In genomic region chr9:106230734-106231106, GRCm38 (mm10) we compare ENCODE assay signal across 10 mouse cellular contexts. TPM values are rescaled to one million over a fixed set of nuclear protein-coding genes. Genes with fewer than 3 reads are reported as not detected.
DNase-seq lines count a peak whose midpoint lies in the region; ATAC-seq and TF ChIP-seq lines count a peak whose summit lies in the region.
"Had no signal": no experiment of that assay in that cellular context is flagged by ENCODE, and none has a peak within 500 bp of the region (broad histone marks: within the 10 kb centered on the region; RNA-seq: fewer than 3 reads in every experiment).

No protein-coding gene starts in this region.

- intact Hi-C loops in left cerebral cortex, adult 2 months (cut with DNase I): no loop called here
- intact Hi-C loops in left cerebral cortex, postnatal 10 days (cut with DNase I): no loop called here

- H3K79me2 ChIP-seq in CH12.LX (replicated peaks; ENCODE audit: control insufficient read depth, extremely low read depth, insufficient read depth, poor library complexity, severe bottlenecking): no peaks in the 10 kb centered on the region

- H3K9me3 ChIP-seq in CH12.LX (replicated peaks; ENCODE audit: low read length): peaks cover 17% of the 10 kb centered on the region
- H3K9me3 ChIP-seq in E14TG2a.4 (ENCODE audit: low read length): no peaks in the 10 kb centered on the region
- H3K9me3 ChIP-seq in liver, embryonic 15.5 days (replicated peaks): no peaks in the 10 kb centered on the region
- H3K9me3 ChIP-seq: neural tube, embryonic 12.5 days had no signal

- DNase-seq in left cerebral cortex, adult 2 months (ENCODE audit: extremely low spot score in 1 of 2, low spot score in 2 of 2): no peak
- no peak for DNase-seq in left cerebral cortex, postnatal 10 days (ENCODE audit: extremely low spot score in 1 of 2, low spot score in 2 of 2)
- peak; percentile 74 for DNase-seq in CH12.LX (ENCODE audit: extremely low read depth)
- DNase-seq in layer of hippocampus, postnatal 10 days (ENCODE audit: low spot score in 2 of 2): no peak
- DNase-seq in ovary, postnatal 36 days (ENCODE audit: low spot score): no peak
- DNase-seq: cerebellum, postnatal 10 days; heart, postnatal 36 days had no signal

- TF ChIP-seq CTCF in left cerebral cortex, adult 2 months (IDR thresholded peaks at IDR 0.05): peak; percentile 55
- TF ChIP-seq CTCF in CH12.LX (conservative IDR thresholded peaks at IDR 0.05 in 1 of 2, IDR thresholded peaks at IDR 0.05 in 1 of 2; ENCODE audit: low read depth in 2 of 2, low read length in 2 of 2) (peak; percentile 46 to 84), E14TG2a.4 (conservative IDR thresholded peaks at IDR 0.05; ENCODE audit: low read length) (peak; percentile 37)

- H3K4me2 ChIP-seq in CH12.LX (ENCODE audit: insufficient read depth, low read depth, poor library complexity, severe bottlenecking): peak overlapping the region; percentile 78
- H3K4me2 ChIP-seq in liver, embryonic 15.5 days: no peak overlapping the region
- H3K4me2 ChIP-seq: neural tube, embryonic 12.5 days had no signal

- in situ Hi-C loops in CH12.LX (cut with MboI; ENCODE audit: low pct_ligation_motif_present, low pct_unique_long_range_greater_than_20kb, low sequenced_read_pairs): no loop called here

- dilution Hi-C loops in CH12.LX (cut with MboI; ENCODE audit: extremely low pct_ligation_motif_present, extremely low pct_unique_long_range_greater_than_20kb, low sequenced_read_pairs): no loop called here

- no peak overlapping the region for H3K4me3 ChIP-seq in left cerebral cortex, adult 2 months
- peak overlapping the region in 1 of 3 experiments; percentile 34 for H3K4me3 ChIP-seq in CH12.LX (replicated peaks in 1 of 3; ENCODE audit: low read depth in 2 of 3, low read length in 2 of 3, poor library complexity in 1 of 3)
- no peak overlapping the region for H3K4me3 ChIP-seq in E14TG2a.4 (replicated peaks; ENCODE audit: low read length)
- H3K4me3 ChIP-seq in liver, embryonic 15.5 days (replicated peaks): no peak overlapping the region
- H3K4me3 ChIP-seq: neural tube, embryonic 12.5 days had no signal

- no peak for TF ChIP-seq EP300 in CH12.LX (IDR thresholded peaks at IDR 0.05; ENCODE audit: low read length)

- no peaks in the 10 kb centered on the region for H3K27me3 ChIP-seq in CH12.LX (replicated peaks)
- peaks cover 10% of the 10 kb centered on the region for H3K27me3 ChIP-seq in E14TG2a.4 (ENCODE audit: insufficient read depth, low read length)
- peaks cover 17% of the 10 kb centered on the region for H3K27me3 ChIP-seq in liver, embryonic 15.5 days

- no peak overlapping the region for H3K27ac ChIP-seq in left cerebral cortex, adult 2 months
- peak overlapping the region; percentile 95 for H3K27ac ChIP-seq in CH12.LX (ENCODE audit: insufficient read depth, low read depth)
- H3K27ac ChIP-seq in liver, embryonic 15.5 days (replicated peaks): peak overlapping the region; percentile 33; the same call in 1 of the 2 replicates
- H3K27ac ChIP-seq: neural tube, embryonic 12.5 days had no signal

- H3K36me3 ChIP-seq in CH12.LX (replicated peaks in 1 of 2; ENCODE audit: control insufficient read depth in 1 of 2, insufficient read depth in 1 of 2, low read length in 1 of 2): peaks cover 24 to 62% of the 10 kb centered on the region in 2 experiments
- peaks cover 24% of the 10 kb centered on the region for H3K36me3 ChIP-seq in E14TG2a.4 (ENCODE audit: insufficient read depth, low read length)
- H3K36me3 ChIP-seq in liver, embryonic 15.5 days (replicated peaks): peaks cover 18% of the 10 kb centered on the region

- H3K4me1 ChIP-seq in CH12.LX (ENCODE audit: control insufficient read depth in 1 of 2, insufficient read depth in 2 of 2) (peaks cover 28 to 58% of the 10 kb centered on the region in 2 experiments), E14TG2a.4 (replicated peaks; ENCODE audit: low read depth, low read length) (peaks cover 54% of the 10 kb centered on the region)
- peaks cover 18% of the 10 kb centered on the region; the same call in 1 of the 2 replicates for H3K4me1 ChIP-seq in liver, embryonic 15.5 days (replicated peaks)

- no peak for ATAC-seq in liver, embryonic 15.5 days (ENCODE audit: insufficient read depth)

- 21% methylated on average over 3 of the region's 3 CpGs for WGBS in liver, embryonic 15.5 days (ENCODE audit: insufficient replicate concordance)

- TF ChIP-seq POLR2A in CH12.LX (IDR thresholded peaks at IDR 0.05; ENCODE audit: low read depth, low read length): no peak

- TF ChIP-seq RAD21 in CH12.LX (IDR thresholded peaks at IDR 0.05; ENCODE audit: low read depth, low read length): peak; percentile 77

- H3K9ac ChIP-seq in CH12.LX (ENCODE audit: insufficient read depth, low read depth): no peak overlapping the region; the same call in 1 of the 2 replicates
- no peak overlapping the region for H3K9ac ChIP-seq in liver, embryonic 15.5 days
- H3K9ac ChIP-seq: neural tube, embryonic 12.5 days had no signal

TF ChIP-seq in CH12.LX, 34 proteins besides CTCF, POLR2A, EP300 and RAD21 (continues in another document):
- TF ChIP-seq SMC3 (IDR thresholded peaks at IDR 0.05; ENCODE audit: low read depth, low read length): peak; percentile 79
- TF ChIP-seq UBTF (IDR thresholded peaks at IDR 0.05; ENCODE audit: low read depth, low read length): no peak
- no peak for TF ChIP-seq RCOR1 (conservative IDR thresholded peaks at IDR 0.05; ENCODE audit: low read depth, low read length)
- no peak for TF ChIP-seq CHD2 (IDR thresholded peaks at IDR 0.05; ENCODE audit: low read length)
- TF ChIP-seq NRF1 (IDR thresholded peaks at IDR 0.05; ENCODE audit: low read depth, low read length): no peak
- peak; percentile 7; the same call in 1 of the 2 replicates for TF ChIP-seq SIN3A (IDR thresholded peaks at IDR 0.05; ENCODE audit: low read length)
- TF ChIP-seq NELFE (IDR thresholded peaks at IDR 0.05; ENCODE audit: low read depth, low read length): no peak
- no peak for TF ChIP-seq E2F4 (IDR thresholded peaks at IDR 0.05; ENCODE audit: insufficient replicate concordance, low read depth, low read length)
- TF ChIP-seq JUND (conservative IDR thresholded peaks at IDR 0.05; ENCODE audit: low read depth, low read length): peak; percentile 9; the same call in 1 of the 2 replicates
- no peak for TF ChIP-seq ZMIZ1 (IDR thresholded peaks at IDR 0.05; ENCODE audit: low read depth, low read length)
- peak; percentile 43; the same call in 1 of the 2 replicates for TF ChIP-seq MAFK (IDR thresholded peaks at IDR 0.05; ENCODE audit: insufficient replicate concordance, low read length)
- TF ChIP-seq CHD1 (IDR thresholded peaks at IDR 0.05; ENCODE audit: low read depth, low read length): no peak
- no peak for TF ChIP-seq JUN (IDR thresholded peaks at IDR 0.05; ENCODE audit: insufficient read depth, low read depth, low read length)
- peak; percentile 39; the same call in 1 of the 2 replicates for TF ChIP-seq ZC3H11A (IDR thresholded peaks at IDR 0.05; ENCODE audit: low read depth, low read length)
- no peak for TF ChIP-seq BHLHE40 (IDR thresholded peaks at IDR 0.05; ENCODE audit: low read depth, low read length)
- no peak for TF ChIP-seq ZNF384 (IDR thresholded peaks at IDR 0.05; ENCODE audit: low read depth, low read length)
- no peak for TF ChIP-seq ETS1 (conservative IDR thresholded peaks at IDR 0.05; ENCODE audit: low read depth, low read length)
- TF ChIP-seq TCF12 (IDR thresholded peaks at IDR 0.05; ENCODE audit: low read depth, low read length): no peak; the same call in 1 of the 2 replicates
- TF ChIP-seq HCFC1 (IDR thresholded peaks at IDR 0.05; ENCODE audit: low read depth, low read length): no peak; the same call in 1 of the 2 replicates

RNA-seq across cellular contexts. Expression of gene Tlr9, which starts 8.3 kb away (rescaled TPM):
- total RNA-seq in left cerebral cortex, adult 2 months (2021): 1 to 10 TPM in 1 of 2 experiments, under 1 TPM in 1; 0.82 to 1.1 TPM
- total RNA-seq in left cerebral cortex, postnatal 10 days (2021): 1 to 10 TPM; 1.1 to 1.4 TPM
- total RNA-seq in CH12.LX (2012; rRNA removed) (1.4 and 1.5 TPM in 2 replicates), CH12.LX (2014; rRNA removed) (0.54 and 1.0 TPM in 2 replicates)
- polyA plus RNA-seq in CH12.LX (2012; ENCODE audit: insufficient read length, low read depth): 9.9 and 12.5 TPM in 2 replicates
- polyA plus RNA-seq in liver, embryonic 15.5 days (2015; fragmentation: Nextera tagmentation; extraction: Ambion mirVana): 0.03 and 0.07 TPM in 2 replicates
- total RNA-seq in layer of hippocampus, postnatal 10 days (2021): 1 to 10 TPM; 1.2 to 1.4 TPM
- polyA plus RNA-seq: neural tube, embryonic 12.5 days had no signal

RNA-seq across cellular contexts. Expression of gene Alas1, which starts 17.7 kb away (rescaled TPM):
- 100 to 1,000 TPM; 138 to 140 TPM for total RNA-seq in left cerebral cortex, adult 2 months (2021)
- total RNA-seq in left cerebral cortex, postnatal 10 days (2021): 100 to 1,000 TPM; 125 to 127 TPM
- total RNA-seq in CH12.LX (2012; rRNA removed) (65.1 and 71.9 TPM in 2 replicates), CH12.LX (2014; rRNA removed) (93.1 and 105 TPM in 2 replicates)
- polyA plus RNA-seq in CH12.LX (2012; ENCODE audit: insufficient read length, low read depth): 68.2 and 69.6 TPM in 2 replicates
- polyA plus RNA-seq in liver, embryonic 15.5 days (2015; fragmentation: Nextera tagmentation; extraction: Ambion mirVana): 52.6 and 59.6 TPM in 2 replicates
- 100 to 1,000 TPM; 139 TPM for total RNA-seq in layer of hippocampus, postnatal 10 days (2021)

RNA-seq across cellular contexts. Expression of gene Twf2, which starts 27.8 kb away (rescaled TPM):
- 10 to 100 TPM; 60.3 to 61.1 TPM for total RNA-seq in left cerebral cortex, adult 2 months (2021)
- total RNA-seq in left cerebral cortex, postnatal 10 days (2021): 10 to 100 TPM; 44.5 to 49.9 TPM
- total RNA-seq in CH12.LX (2012; rRNA removed): 120 and 156 TPM in 2 replicates
- total RNA-seq in CH12.LX (2014; rRNA removed): 177 and 186 TPM in 2 replicates
- 129 and 131 TPM in 2 replicates for polyA plus RNA-seq in CH12.LX (2012; ENCODE audit: insufficient read length, low read depth)
- 23.5 and 23.8 TPM in 2 replicates for polyA plus RNA-seq in liver, embryonic 15.5 days (2015; fragmentation: Nextera tagmentation; extraction: Ambion mirVana)
- 10 to 100 TPM; 40.8 to 41.3 TPM for total RNA-seq in layer of hippocampus, postnatal 10 days (2021)

RNA-seq across cellular contexts. Expression of gene Ppm1m, which starts 31.2 kb away (rescaled TPM):
- 10 to 100 TPM; 22.2 to 26.4 TPM for total RNA-seq in left cerebral cortex, adult 2 months (2021)
- 10 to 100 TPM; 20.8 to 24.5 TPM for total RNA-seq in left cerebral cortex, postnatal 10 days (2021)
- total RNA-seq in CH12.LX (2012; rRNA removed) (86.0 and 103 TPM in 2 replicates), CH12.LX (2014; rRNA removed) (54.7 and 60.1 TPM in 2 replicates)
- 99.8 and 111 TPM in 2 replicates for polyA plus RNA-seq in CH12.LX (2012; ENCODE audit: insufficient read length, low read depth)
- 11.7 and 13.6 TPM in 2 replicates for polyA plus RNA-seq in liver, embryonic 15.5 days (2015; fragmentation: Nextera tagmentation; extraction: Ambion mirVana)
- total RNA-seq in layer of hippocampus, postnatal 10 days (2021): 10 to 100 TPM; 12.8 to 18.8 TPM

RNA-seq across cellular contexts. Expression of gene Poc1a, which starts 50.1 kb away (rescaled TPM):
- 10 to 100 TPM; 18.6 to 19.6 TPM for total RNA-seq in left cerebral cortex, adult 2 months (2021)
- 10 to 100 TPM; 15.6 to 17.8 TPM for total RNA-seq in left cerebral cortex, postnatal 10 days (2021)
- 42.7 and 46.7 TPM in 2 replicates for total RNA-seq in CH12.LX (2012; rRNA removed)
- 24.2 and 24.5 TPM in 2 replicates for total RNA-seq in CH12.LX (2014; rRNA removed)
- polyA plus RNA-seq in CH12.LX (2012; ENCODE audit: insufficient read length, low read depth): 31.9 and 39.8 TPM in 2 replicates
- 23.1 and 25.1 TPM in 2 replicates for polyA plus RNA-seq in liver, embryonic 15.5 days (2015; fragmentation: Nextera tagmentation; extraction: Ambion mirVana)
- 10 to 100 TPM; 12.2 to 12.6 TPM for total RNA-seq in layer of hippocampus, postnatal 10 days (2021)
